ENCODE assay signal across 12 mouse cellular contexts in genomic region chr7:60047481-60048201, GRCm38 (mm10). TPM values are rescaled to one million over a fixed set of nuclear protein-coding genes. Genes with fewer than 3 reads are reported as not detected.
DNase-seq lines count a peak whose midpoint lies in the region; ATAC-seq and TF ChIP-seq lines count a peak whose summit lies in the region.
"Had no signal": no experiment of that assay in that cellular context is flagged by ENCODE, and none has a peak within 500 bp of the region (broad histone marks: within the 10 kb centered on the region; RNA-seq: fewer than 3 reads in every experiment).

No protein-coding gene starts in this region.

- WGBS in heart, embryonic 11.5 days (ENCODE audit: insufficient replicate concordance) = 63% methylated on average over 6 of the region's 6 CpGs

- no peak overlapping the region for H3K4me3 ChIP-seq in heart, embryonic 11.5 days (ENCODE audit: low read depth, low read length)
- H3K4me3 ChIP-seq in gastrocnemius, adult 2 months = no peak overlapping the region
- H3K4me3 ChIP-seq: embryonic facial prominence, embryonic 12.5 days; limb, embryonic 15.5 days had no signal

- intact Hi-C loops in heart, postnatal 10 days (cut with DNase I) = no loop called here
- intact Hi-C loops in gastrocnemius, adult 2 months (cut with DNase I) = no loop called here
- intact Hi-C loops in heart, postnatal 25 days (cut with DNase I) = no loop called here

- no peaks in the 10 kb centered on the region for H3K36me3 ChIP-seq in heart, embryonic 11.5 days (ENCODE audit: control insufficient read depth, insufficient read depth, low read length)
- H3K36me3 ChIP-seq: embryonic facial prominence, embryonic 12.5 days; limb, embryonic 15.5 days had no signal

- peak; percentile 5 to 9 for DNase-seq in heart, postnatal 10 days
- peak; percentile 24 to 51 for DNase-seq in frontal cortex, postnatal 14 days (ENCODE audit: low spot score in 2 of 2)
- peak; percentile 32 for DNase-seq in left cerebral cortex, adult 11 months (ENCODE audit: low spot score)
- peak; percentile 18 to 39 for DNase-seq in right cerebral cortex, postnatal 36 days (ENCODE audit: low spot score in 2 of 2)
- DNase-seq in testis, postnatal 14 days (ENCODE audit: low spot score) = no peak
- no peak for DNase-seq in gastrocnemius, adult 2 months
- no peak for DNase-seq in heart, postnatal 25 days (ENCODE audit: low spot score)

- H3K4me2 ChIP-seq in heart, embryonic 11.5 days = no peak overlapping the region
- H3K4me2 ChIP-seq: embryonic facial prominence, embryonic 12.5 days; limb, embryonic 15.5 days had no signal

- no peak overlapping the region for H3K27ac ChIP-seq in heart, embryonic 11.5 days (ENCODE audit: low read depth, low read length)
- H3K27ac ChIP-seq in gastrocnemius, adult 2 months = no peak overlapping the region
- H3K27ac ChIP-seq: embryonic facial prominence, embryonic 12.5 days; limb, embryonic 15.5 days had no signal

- ATAC-seq in heart, embryonic 11.5 days (replicated peaks; ENCODE audit: insufficient number of reproducible peaks, low FRiP score, low TSS enrichment) = no peak

- TF ChIP-seq CTCF in gastrocnemius, adult 2 months (IDR thresholded peaks at IDR 0.05) = no peak

- H3K9ac ChIP-seq in heart, embryonic 11.5 days (ENCODE audit: low read depth, low read length) = no peak overlapping the region
- H3K9ac ChIP-seq: embryonic facial prominence, embryonic 12.5 days; limb, embryonic 15.5 days had no signal

- H3K27me3 ChIP-seq in heart, embryonic 11.5 days (ENCODE audit: control insufficient read depth, insufficient read depth, low read length) = no peaks in the 10 kb centered on the region
- H3K27me3 ChIP-seq: embryonic facial prominence, embryonic 12.5 days; limb, embryonic 15.5 days had no signal

- no peaks in the 10 kb centered on the region for H3K4me1 ChIP-seq in heart, embryonic 11.5 days (ENCODE audit: control insufficient read depth, insufficient read depth, low read length)
- H3K4me1 ChIP-seq: embryonic facial prominence, embryonic 12.5 days; limb, embryonic 15.5 days had no signal

- H3K9me3 ChIP-seq in heart, embryonic 11.5 days (replicated peaks; ENCODE audit: control insufficient read depth, low read length) = no peaks in the 10 kb centered on the region
- H3K9me3 ChIP-seq: embryonic facial prominence, embryonic 12.5 days; limb, embryonic 15.5 days had no signal

RNA-seq across cellular contexts. Expression of gene Gm38393, which starts 42.8 kb away (rescaled TPM):
- 1 to 10 TPM; 8.0 to 9.0 TPM for total RNA-seq in heart, postnatal 10 days (2021)
- 0.72 and 0.73 TPM in 2 replicates for polyA plus RNA-seq in heart, embryonic 11.5 days (2014; fragmentation: Nextera tagmentation; extraction: Ambion mirVana)
- 1 to 10 TPM; 3.9 to 5.4 TPM for total RNA-seq in gastrocnemius, adult 2 months (2021)
- 1 to 10 TPM; 6.0 to 6.1 TPM for total RNA-seq in heart, postnatal 25 days (2021)
- total RNA-seq: monocyte, adult 5-6 weeks had no signal

RNA-seq across cellular contexts. Expression of gene Snurf, which starts 42.8 kb away (rescaled TPM):
- total RNA-seq in heart, postnatal 10 days (2021) = 100 to 1,000 TPM; 276 to 289 TPM
- 42.1 and 54.2 TPM in 2 replicates for polyA plus RNA-seq in heart, embryonic 11.5 days (2014; fragmentation: Nextera tagmentation; extraction: Ambion mirVana)
- total RNA-seq in gastrocnemius, adult 2 months (2021) = 100 to 1,000 TPM; 155 to 244 TPM
- total RNA-seq in heart, postnatal 25 days (2021) = 100 to 1,000 TPM; 318 to 336 TPM
- total RNA-seq: monocyte, adult 5-6 weeks had no signal
- polyA plus RNA-seq: spleen, adult 2 months had no signal

Comparison
In these comparisons a context has a peak if more than half of its experiments do, and no peak if none do; other contexts are left out.
1. DNase-seq: peak in heart, postnatal 10 days (2 of 2), frontal cortex, postnatal 14 days (2 of 2), left cerebral cortex, adult 11 months (single experiment) and right cerebral cortex, postnatal 36 days (2 of 2); none in testis, postnatal 14 days (single experiment), gastrocnemius, adult 2 months (single experiment) and heart, postnatal 25 days (single experiment).